Mouse (Mus musculus) heart, postnatal 0 days (tissue): ENCODE measurements around the gene Ccdc9.
"Not testable (repeated sequence)": the region's sequence is repeated elsewhere in the genome, so short reads cannot be mapped to it uniquely, and the experiment has no call there.

Experiments
- CTCF ChIP-seq: IDR thresholded peaks from 2 replicates; pipeline ENCODE4 v1.5.1; 2016; ENCODE audit warnings: antibody characterized with exemption, control low read depth, low read depth
- EP300 ChIP-seq: IDR thresholded peaks from 2 replicates; pipeline ENCODE4 v1.6.1; 2016; ENCODE audit warnings: antibody characterized with exemption, low read depth

DNA sequence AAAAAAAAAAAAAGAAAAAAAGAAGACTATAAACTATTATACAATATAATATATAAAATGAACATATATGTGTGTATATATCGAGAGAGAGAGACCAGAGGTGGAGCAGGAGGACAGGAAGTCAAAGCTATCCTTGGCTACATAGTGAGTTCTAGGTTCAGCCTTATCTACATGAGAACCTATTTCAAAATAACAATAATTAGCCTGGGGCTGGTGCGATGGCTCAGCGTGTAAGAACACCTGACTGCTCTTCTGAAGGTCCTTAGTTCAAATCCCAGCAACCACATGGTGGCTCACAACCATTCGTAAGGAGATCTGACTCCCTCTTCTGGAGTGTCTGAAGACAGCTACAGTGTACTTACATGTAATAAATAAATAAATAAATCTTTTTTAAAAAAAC is 30.6 kb downstream of the Ccdc9 start:
- TF ChIP-seq EP300, CTCF: not testable (repeated sequence)
